Mouse (Mus musculus) splenic B cell, adult 2 months (primary cell): Measurements from ENCODE around the gene Cd82.
A peak's percentile ranks its signal among the peaks of the same experiment; 100 is the strongest.

Source experiments
- DNase-seq: peaks from one replicate; pipeline ENCODE4 v3.0.0-alpha.2; 2011; ENCODE audit warnings: low read depth, low spot score
- H3K27me3 ChIP-seq: 2 replicates; pipeline ENCODE4 v1.6.1; 2012; ENCODE audit warnings: mild to moderate bottlenecking, low read length, moderate library complexity, mixed read lengths; ENCODE audit not compliant: control insufficient read depth, poor library complexity, insufficient read depth, severe bottlenecking
- H3K36me3 ChIP-seq: 2 replicates; pipeline ENCODE4 v1.6.1; 2012; ENCODE audit warnings: mild to moderate bottlenecking, low read length, moderate library complexity, mixed read lengths; ENCODE audit not compliant: control insufficient read depth, poor library complexity, insufficient read depth, severe bottlenecking

Gene Cd82

GRCm38 (mm10) chr2:93443106-93443505 lies 19.8 kb downstream of the Cd82 start:
- Histone ChIP-seq H3K36me3 (peaks cover 3% of the 10 kb centered on the region), H3K27me3 (no peaks in the 10 kb centered on the region)
- no peak for DNase-seq

- Histone ChIP-seq H3K27me3 (no peaks in the 10 kb centered on the region), H3K36me3 (peaks cover 6% of the 10 kb centered on the region)
- no peak for DNase-seq
Measured at GRCm38 (mm10) chr2:93439812-93440559, 23.0 kb downstream of the Cd82 start.

GRCm38 (mm10) chr2:93439352-93439771 lies 23.6 kb downstream of the Cd82 start:
- peaks cover 6% of the 10 kb centered on the region for H3K36me3 ChIP-seq
- DNase-seq, result no peak
- H3K27me3 ChIP-seq, result no peaks in the 10 kb centered on the region

GRCm38 (mm10) chr2:93438335-93438734 lies 24.6 kb downstream of the Cd82 start:
- no peak for DNase-seq
- peaks cover 6% of the 10 kb centered on the region for H3K36me3 ChIP-seq
- no peaks in the 10 kb centered on the region for H3K27me3 ChIP-seq

GRCm38 (mm10) chr2:93435577-93435976 lies 27.4 kb downstream of the Cd82 start:
- Histone ChIP-seq H3K36me3 (peaks cover 6% of the 10 kb centered on the region), H3K27me3 (no peaks in the 10 kb centered on the region)
- no peak for DNase-seq

GRCm38 (mm10) chr2:93434896-93435295 lies 28.0 kb downstream of the Cd82 start:
- DNase-seq, result no peak
- Histone ChIP-seq H3K36me3 (peaks cover 6% of the 10 kb centered on the region), H3K27me3 (no peaks in the 10 kb centered on the region)

GRCm38 (mm10) chr2:93433543-93433942 lies 29.4 kb downstream of the Cd82 start:
- Histone ChIP-seq H3K27me3 (no peaks in the 10 kb centered on the region), H3K36me3 (peaks cover 8% of the 10 kb centered on the region)
- no peak for DNase-seq

- peaks cover 8% of the 10 kb centered on the region for H3K36me3 ChIP-seq
- no peak for DNase-seq
- H3K27me3 ChIP-seq, result no peaks in the 10 kb centered on the region
Measured at GRCm38 (mm10) chr2:93432600-93433389, 30.1 kb downstream of the Cd82 start.

GRCm38 (mm10) chr2:93431575-93432325 lies 31.2 kb downstream of the Cd82 start:
- Histone ChIP-seq H3K27me3 (no peaks in the 10 kb centered on the region), H3K36me3 (peaks cover 5% of the 10 kb centered on the region)
- no peak for DNase-seq

- no peaks in the 10 kb centered on the region for H3K27me3 ChIP-seq
- DNase-seq, result no peak
- peaks cover 5% of the 10 kb centered on the region for H3K36me3 ChIP-seq
Measured at GRCm38 (mm10) chr2:93430993-93431392, 31.9 kb downstream of the Cd82 start.

- peak; percentile 61 for DNase-seq
- Histone ChIP-seq H3K36me3 (peaks cover 5% of the 10 kb centered on the region), H3K27me3 (no peaks in the 10 kb centered on the region)
Measured at GRCm38 (mm10) chr2:93428004-93428531, 34.9 kb downstream of the Cd82 start.

GRCm38 (mm10) chr2:93427000-93427715 lies 35.8 kb downstream of the Cd82 start:
- H3K36me3 ChIP-seq, result peaks cover 2% of the 10 kb centered on the region
- no peaks in the 10 kb centered on the region for H3K27me3 ChIP-seq
- DNase-seq, result peak; percentile 82

GRCm38 (mm10) chr2:93425810-93426209 lies 37.1 kb downstream of the Cd82 start:
- DNase-seq, result no peak
- peaks cover 4% of the 10 kb centered on the region for H3K36me3 ChIP-seq
- no peaks in the 10 kb centered on the region for H3K27me3 ChIP-seq

GRCm38 (mm10) chr2:93424307-93424984 lies 38.5 kb downstream of the Cd82 start:
- Histone ChIP-seq H3K27me3 (no peaks in the 10 kb centered on the region), H3K36me3 (peaks cover 6% of the 10 kb centered on the region; the same call in 1 of the 2 replicates)
- DNase-seq, result peak; percentile 46
